Mouse (Mus musculus) embryonic fibroblast, embryonic 13.5 days (primary cell): ENCODE data around the gene Gdpd1. TPM values are rescaled to one million over a fixed set of nuclear protein-coding genes. Genes with fewer than 3 reads are reported as not detected.

ENCODE experiments used
- H3K27ac ChIP-seq: 2 replicates; pipeline ENCODE4 v1.5.1; 2012; ENCODE audit warnings: low read length, control low read depth, inconsistent platforms; ENCODE audit not compliant: insufficient read depth
- H3K4me1 ChIP-seq: 2 replicates; pipeline ENCODE4 v1.6.1; 2011; ENCODE audit warnings: low read length; ENCODE audit not compliant: control insufficient read depth, insufficient read depth
- H3K4me3 ChIP-seq: 2 replicates; pipeline ENCODE4 v1.5.1; 2011; ENCODE audit warnings: mild to moderate bottlenecking, control low read depth, low read length; ENCODE audit not compliant: insufficient read depth
- CTCF ChIP-seq: IDR thresholded peaks from 2 replicates; pipeline ENCODE4 v1.5.1; 2011; ENCODE audit warnings: mild to moderate bottlenecking, control low read depth, low read length, moderate library complexity, borderline replicate concordance; ENCODE audit not compliant: insufficient read depth
- POLR2A ChIP-seq: IDR thresholded peaks from 2 replicates; pipeline ENCODE4 v1.6.1; 2011; ENCODE audit warnings: low read depth, mild to moderate bottlenecking, control low read depth, low read length, moderate library complexity
- polyA plus RNA-seq: library from polyadenylated mRNA; stranded (reverse); fragments of >200 nt; gene quantifications from 2 replicates; pipeline ENCODE4 v1.2.4, GENCODE M21; 2011; ENCODE audit warnings: low read depth; ENCODE audit not compliant: missing spikeins, insufficient read length

The Gdpd1 gene
- 11.6 and 12.0 TPM in 2 replicates for polyA plus RNA-seq

DNA sequence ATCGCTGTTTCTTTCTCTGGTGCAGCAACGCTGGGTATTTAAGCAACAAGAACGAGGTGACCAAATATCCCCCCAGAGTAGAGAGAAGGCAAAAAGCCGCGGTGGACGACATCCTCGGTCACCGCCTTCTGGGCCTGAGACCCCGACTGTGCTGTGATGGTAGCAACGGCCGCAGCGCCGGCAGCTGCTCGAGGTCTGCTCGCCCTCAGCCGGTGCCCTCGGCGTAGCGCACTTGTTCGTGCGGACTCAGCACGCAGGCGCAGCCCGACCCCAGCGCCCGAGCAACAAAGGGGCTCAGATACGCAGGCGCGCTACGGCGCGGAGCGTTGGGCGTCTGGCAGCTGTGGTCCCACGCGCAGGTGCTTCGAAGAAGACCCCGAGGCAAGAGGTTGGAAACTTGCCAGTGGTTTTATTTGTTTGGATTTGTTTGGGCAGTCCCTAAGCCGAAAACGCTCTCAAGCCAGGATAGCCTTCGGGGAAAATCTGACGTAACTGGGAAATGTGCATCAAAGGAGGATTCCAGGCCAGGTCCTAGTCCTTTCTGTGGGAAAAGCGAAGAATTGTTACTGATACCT, at the start of gene Gdpd1:
Gene Gdpd1 (minus strand): TSS at position 197 of the 575 bp plus-strand sequence.
- H3K27ac ChIP-seq: no peak within 1 kb of the TSS

DNA sequence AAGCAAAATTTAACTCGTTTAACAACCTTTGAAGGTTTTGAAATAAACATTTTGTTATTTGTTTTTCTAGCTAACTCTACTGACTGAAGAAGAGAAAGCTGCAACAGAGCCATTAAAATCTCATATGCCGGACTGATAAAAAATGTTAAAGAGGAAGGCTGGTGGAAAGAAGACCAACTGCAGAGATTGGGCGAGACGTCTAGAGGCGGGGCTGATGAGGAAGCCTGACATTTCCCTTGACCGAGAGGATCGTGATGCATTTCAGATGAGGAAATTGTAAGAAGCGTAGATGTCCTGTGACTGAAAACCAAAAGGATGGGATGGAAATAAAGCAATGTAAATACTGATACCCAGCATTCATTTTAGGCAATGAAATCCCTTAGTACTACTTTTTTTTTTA, 48.0 kb upstream of the Gdpd1 start:
- no peaks in the 10 kb centered on the region for H3K4me1 ChIP-seq
- H3K27ac ChIP-seq: no peak overlapping the region
- no peak overlapping the region for H3K4me3 ChIP-seq
- no peak for TF ChIP-seq CTCF
- no peak for TF ChIP-seq POLR2A

More for the DNA sequence above, at the start of gene Gdpd1:
- H3K4me1 ChIP-seq: 0 out of 2 replicates have a peak, but pooled peaks cover 2% of the 10 kb centered on the region
- TF ChIP-seq CTCF (no peak), POLR2A (peak; percentile 82)
- H3K4me3 ChIP-seq: peak within 1 kb of the TSS; percentile 71

DNA sequence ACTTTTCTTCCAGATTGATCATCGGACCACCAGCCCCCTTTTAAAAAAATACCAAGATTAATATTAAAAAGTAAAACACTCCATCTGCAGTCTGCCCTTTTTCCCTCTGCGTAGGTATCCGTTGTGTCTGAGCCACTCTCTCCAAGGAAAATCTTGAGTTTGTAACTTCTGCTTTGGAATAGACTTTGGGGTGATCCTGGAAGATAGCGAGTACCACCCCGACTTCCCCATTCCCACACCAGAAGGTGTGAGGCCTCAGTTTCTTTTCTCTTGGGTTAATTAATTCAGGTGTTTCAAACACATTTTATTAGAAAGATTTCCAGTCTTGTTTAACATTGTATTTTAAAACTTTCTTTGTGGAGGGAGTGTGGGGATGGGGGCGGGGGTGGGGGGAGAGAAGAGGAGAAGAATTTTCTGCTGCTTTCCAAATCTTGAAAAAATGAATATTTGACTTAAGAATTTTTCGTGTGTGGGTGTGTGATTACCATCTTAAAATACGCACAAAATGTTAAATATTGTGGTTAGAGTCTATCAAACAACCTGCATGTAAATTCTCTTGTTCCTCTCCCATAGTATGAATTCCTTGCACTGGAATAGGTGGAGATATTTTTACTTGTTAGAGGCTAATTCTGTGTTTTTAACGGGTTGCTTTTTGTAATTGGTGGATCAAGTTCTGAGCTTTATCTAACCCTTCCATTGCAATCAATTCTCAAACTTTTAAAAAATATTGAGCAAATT, 36.5 kb upstream of the Gdpd1 start:
- Histone ChIP-seq H3K27ac (peak overlapping the region; percentile 89), H3K4me1 (no peaks in the 10 kb centered on the region; the same call in 1 of the 2 replicates)
- TF ChIP-seq POLR2A (no peak), CTCF (no peak)

DNA sequence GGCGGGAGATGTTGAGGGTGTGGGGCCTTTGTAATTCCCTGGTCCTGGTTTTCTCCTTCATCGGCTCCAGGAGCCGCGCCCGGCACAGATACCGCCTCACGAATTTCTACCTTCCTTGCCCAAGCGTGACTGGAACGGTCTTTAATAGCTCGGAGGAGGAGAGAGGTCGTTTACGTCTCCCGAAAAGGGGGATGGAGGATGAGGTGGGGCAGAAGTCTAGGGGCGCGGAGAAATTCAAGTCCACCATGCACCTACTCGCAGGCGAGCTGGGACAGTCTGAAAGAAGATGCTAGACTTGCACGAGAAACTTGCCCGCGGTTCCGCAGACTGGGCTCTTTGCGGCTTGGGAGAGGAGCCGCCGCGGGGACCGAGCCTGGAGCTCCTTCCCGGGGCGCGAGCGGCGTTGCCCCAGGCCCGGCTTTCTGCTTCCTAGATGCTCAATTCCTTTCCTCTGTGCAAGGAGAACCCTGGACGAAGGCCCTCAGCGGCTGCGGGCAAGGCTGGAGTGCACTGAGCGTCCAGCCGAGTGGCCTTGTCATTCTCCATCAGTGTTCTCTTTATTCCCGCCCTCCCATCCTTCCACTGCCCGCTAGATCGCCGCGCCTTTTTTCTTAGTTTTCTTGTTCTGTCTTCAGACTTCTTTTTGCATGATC, 35.8 kb upstream of the Gdpd1 start:
- H3K4me1 ChIP-seq: no peaks in the 10 kb centered on the region; the same call in 1 of the 2 replicates
- peak overlapping the region; percentile 76 for H3K4me3 ChIP-seq
- TF ChIP-seq CTCF (no peak), POLR2A (peak; percentile 45; the same call in 1 of the 2 replicates)
- H3K27ac ChIP-seq: peak overlapping the region; percentile 89

More for the DNA sequence above, 36.5 kb upstream of the Gdpd1 start:
- H3K4me3 ChIP-seq: peak overlapping the region; percentile 76

DNA sequence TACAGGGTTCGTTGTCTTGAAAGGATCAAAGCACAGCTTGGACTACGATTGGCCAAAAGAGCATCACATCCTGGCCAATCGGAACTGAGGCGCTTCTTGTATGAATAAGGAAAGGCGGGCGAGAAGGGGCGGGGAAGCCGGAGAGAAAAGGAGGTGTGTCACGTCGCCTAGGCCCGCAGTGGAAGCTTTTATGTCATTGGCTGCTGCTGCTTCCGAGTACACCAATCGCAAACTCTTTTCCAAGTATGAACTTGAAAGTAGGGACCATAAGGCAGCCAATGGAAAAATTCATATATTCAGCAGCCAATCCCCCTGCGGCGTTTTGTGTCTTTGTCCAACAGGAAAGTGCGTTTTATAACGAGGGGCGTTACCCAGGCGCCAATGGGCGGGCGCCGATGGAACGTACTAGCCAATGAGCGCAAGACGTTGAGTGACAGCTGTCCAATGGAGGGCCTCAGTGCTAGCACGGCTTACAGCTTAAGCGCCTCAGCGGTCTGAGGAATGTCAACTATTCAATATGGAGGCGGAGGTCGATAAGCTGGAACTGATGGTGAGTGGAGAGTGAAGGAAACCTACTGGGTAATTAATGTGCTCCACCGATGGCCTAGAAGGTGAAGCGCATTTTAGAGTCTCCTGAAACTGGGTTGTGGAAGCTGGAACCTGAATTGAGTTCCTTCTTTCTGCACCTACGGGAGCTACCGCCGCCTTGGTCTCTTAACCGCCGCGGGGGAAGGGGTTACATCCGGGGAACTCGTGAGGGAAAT, 35.1 kb upstream of the Gdpd1 start, which contains the start of gene Ska2:
Gene Ska2 (plus strand): TSS at position 480 of the 764 bp plus-strand sequence.
- Histone ChIP-seq H3K4me1 (no peaks in the 10 kb centered on the region; the same call in 1 of the 2 replicates), H3K27ac (peak within 1 kb of the TSS; percentile 89), H3K4me3 (peak within 1 kb of the TSS; percentile 95)
- TF ChIP-seq CTCF (no peak), POLR2A (peak; percentile 88)

DNA sequence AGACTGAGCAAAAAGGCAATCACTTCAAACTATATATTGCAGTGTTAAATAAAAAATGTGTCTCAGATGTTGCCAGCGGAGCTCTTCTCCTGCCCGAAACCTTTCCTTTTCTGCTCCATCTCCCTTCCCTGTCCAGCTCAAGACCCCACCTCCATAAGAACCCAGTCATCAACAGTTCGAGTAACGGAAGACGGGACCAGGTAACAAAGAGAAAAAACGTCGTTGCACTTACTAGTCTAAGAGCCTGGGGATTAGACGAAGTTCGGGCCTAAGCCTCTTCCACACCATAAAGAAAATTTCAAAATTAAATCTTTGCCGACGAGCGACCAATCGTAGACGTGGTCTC, 34.5 kb upstream of the Gdpd1 start, which contains the start of gene Prr11:
Gene Prr11 (minus strand): TSS at position 300 of the 346 bp plus-strand sequence.
- peak; percentile 68; the same call in 1 of the 2 replicates for TF ChIP-seq POLR2A
- no peak for TF ChIP-seq CTCF
- Histone ChIP-seq H3K27ac (peak within 1 kb of the TSS; percentile 89), H3K4me1 (no peaks in the 10 kb centered on the region; the same call in 1 of the 2 replicates), H3K4me3 (peak within 1 kb of the TSS; percentile 95)

DNA sequence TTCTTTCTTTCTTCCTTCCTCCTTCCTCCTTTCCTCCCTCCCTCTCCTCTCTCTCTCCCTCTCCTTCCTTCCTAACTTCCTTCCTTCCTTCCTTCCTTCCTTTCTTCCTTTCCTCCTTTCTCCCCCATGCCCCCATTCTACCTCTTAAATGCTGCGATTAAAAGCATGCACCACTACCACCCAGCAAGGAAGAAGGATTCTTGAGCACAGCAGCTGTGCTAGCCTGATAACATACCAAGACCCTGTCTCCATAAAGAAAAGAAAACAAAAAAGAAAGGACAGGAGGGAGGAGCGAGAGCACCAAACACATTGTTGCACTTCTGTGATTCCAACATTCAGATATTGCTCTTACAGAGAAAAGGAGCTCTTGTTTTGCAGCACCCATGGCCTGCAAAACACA, 13.3 kb upstream of the Gdpd1 start:
- H3K27ac ChIP-seq: no peak overlapping the region
- no peak for TF ChIP-seq CTCF
- no peak for TF ChIP-seq POLR2A
- peak overlapping the region; percentile 97; the same call in 1 of the 2 replicates for H3K4me3 ChIP-seq
- peaks cover 11% of the 10 kb centered on the region; the same call in 1 of the 2 replicates for H3K4me1 ChIP-seq

DNA sequence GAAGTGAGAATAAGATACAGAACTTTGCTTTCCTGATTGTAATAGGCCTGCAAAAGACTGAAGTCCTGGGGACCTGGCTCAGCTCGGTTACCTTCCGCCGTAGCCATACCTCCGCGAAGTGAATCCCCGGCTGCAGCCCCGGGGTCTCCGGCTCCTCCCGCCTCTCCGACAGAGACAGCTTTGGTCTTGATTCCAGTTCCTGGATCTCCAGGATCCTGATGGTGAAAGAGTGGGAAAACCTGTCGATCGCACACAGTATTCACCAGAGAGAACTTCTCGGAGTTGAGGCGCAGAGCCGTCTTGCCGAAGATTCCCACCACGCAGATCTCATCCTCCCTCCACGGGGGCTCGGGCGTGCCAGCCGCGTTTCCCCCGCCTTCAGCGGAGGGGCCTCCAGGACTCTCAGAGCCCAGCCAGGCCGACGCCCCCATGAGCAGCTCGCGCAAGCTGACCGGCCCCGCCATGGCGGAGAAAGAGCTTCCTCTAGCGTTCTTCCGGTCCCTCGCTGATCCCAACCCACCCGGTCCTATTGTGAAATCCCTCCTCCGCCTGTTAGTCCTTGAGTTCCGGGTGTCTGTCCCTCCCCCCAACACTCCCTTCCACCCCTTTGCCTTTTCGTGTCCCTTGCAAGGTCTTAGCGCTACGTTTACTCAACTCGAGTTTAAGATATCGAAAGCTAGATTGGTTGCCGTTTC, 12.6 kb upstream of the Gdpd1 start, which contains the start of gene Smg8:
Gene Smg8 (minus strand): TSS at position 485 of the 695 bp plus-strand sequence.
- H3K4me1 ChIP-seq: peaks cover 11% of the 10 kb centered on the region; the same call in 1 of the 2 replicates

DNA sequence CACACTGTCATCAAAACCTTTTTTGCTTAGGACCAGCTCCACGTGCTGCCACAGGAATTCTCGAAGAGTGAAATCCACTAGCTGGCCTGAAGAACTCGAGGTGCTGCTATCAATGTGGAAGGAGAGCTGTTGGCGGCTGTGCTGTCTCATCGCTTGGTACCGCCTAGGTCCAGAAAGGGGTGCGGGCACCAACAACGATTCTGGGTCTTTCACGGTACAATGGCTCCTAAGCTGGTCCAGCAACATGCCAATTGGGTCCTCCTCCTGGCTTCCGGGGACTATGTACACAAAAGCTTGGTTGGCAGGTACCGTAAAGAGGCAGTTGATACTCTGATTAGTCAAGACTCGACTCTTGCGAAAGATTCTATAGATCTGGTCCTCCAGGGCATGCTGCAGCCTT, 11.6 kb upstream of the Gdpd1 start:
- no peak for TF ChIP-seq POLR2A
- TF ChIP-seq CTCF: no peak

More for the DNA sequence above, 12.6 kb upstream of the Gdpd1 start, which contains the start of gene Smg8:
- peak within 1 kb of the TSS; percentile 97 for H3K4me3 ChIP-seq
- no peak within 1 kb of the TSS for H3K27ac ChIP-seq
- TF ChIP-seq CTCF (no peak), POLR2A (peak; percentile 81)

More for the DNA sequence above, 11.6 kb upstream of the Gdpd1 start:
- H3K27ac ChIP-seq: no peak overlapping the region
- H3K4me1 ChIP-seq: peaks cover 11% of the 10 kb centered on the region; the same call in 1 of the 2 replicates
- peak overlapping the region; percentile 97 for H3K4me3 ChIP-seq
